Mouse (Mus musculus) ovary, postnatal 10 days (tissue): Measurements from ENCODE around the gene Tubgcp5.
"Not testable (repeated sequence)": the region's sequence is repeated elsewhere in the genome, so short reads cannot be mapped to it uniquely, and the experiment has no call there.

Experiments
- DNase-seq: peaks from one replicate; pipeline ENCODE4 v3.0.0; 2022; ENCODE audit warnings: low spot score

Tubgcp5 gene

GRCm38 (mm10) chr7:55793952-55794603, at the start of gene Tubgcp5:
Tubgcp5 (plus strand) TSS chr7:55794154.
- DNase-seq = peak; percentile 89

GRCm38 (mm10) chr7:55744566-55745220, 49.3 kb upstream of the Tubgcp5 start:
- DNase-seq = no peak

DNA sequence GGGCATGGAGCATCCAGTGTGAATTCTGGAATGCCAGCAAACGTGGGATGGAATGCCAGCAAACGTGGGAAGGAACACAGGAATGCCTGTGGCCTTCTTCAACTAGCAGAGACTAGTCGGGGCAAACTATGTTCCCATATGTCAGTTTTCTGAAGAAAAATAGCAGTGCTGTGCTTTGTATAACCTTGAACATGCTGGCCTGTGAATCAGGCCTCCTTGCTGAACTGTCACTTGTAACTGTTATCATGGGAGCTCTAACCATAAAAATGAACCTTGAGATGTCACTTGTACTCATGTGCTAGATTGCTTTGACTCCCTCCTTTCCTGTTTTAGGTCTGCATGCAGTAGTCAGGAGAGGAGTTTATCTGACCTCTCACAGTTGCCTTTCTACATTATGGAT, 43.1 kb upstream of the Tubgcp5 start:
- DNase-seq = no peak

DNA sequence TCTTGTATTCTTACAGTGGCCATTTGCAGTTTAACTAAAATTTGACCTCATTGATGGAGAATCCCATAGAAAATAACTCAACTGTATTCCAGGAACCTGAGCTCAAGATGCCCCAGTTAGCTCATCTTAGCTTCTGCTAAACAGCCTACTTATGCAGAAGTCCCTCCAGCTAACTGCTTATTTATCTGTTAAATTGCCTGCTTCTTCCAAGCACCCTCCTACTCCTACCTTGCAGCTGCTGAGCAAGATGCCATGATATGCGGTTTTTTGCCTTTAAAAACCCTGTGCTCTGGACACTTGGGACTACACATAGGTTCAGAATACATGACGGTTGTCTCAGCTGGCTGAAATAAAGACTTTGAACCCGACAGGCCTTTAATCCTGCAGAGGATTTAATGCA, 34.6 kb upstream of the Tubgcp5 start:
- DNase-seq = no peak

DNA sequence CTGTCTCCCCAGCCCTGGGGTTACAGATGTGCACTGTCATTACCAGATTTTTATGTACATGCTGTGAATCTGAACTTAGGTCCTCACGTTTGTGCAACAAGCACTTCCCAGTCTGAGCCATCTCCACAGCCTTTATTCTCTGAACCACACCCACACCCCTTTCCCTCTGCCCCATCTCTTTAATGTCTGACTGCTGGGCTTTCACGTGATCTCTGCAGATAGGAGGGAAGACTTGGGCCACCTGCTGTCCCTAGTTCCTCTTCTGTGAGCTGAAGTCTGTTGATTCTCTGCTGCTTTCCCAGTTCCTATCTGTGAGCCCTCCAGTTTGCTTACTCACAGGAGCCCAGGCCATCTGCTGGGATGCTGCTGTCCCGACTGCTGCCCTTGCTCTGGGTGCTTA, 26.0 kb upstream of the Tubgcp5 start, which contains the start of gene Siglech:
TSS of gene Siglech (plus strand) at position 253 of the 400 bp plus-strand sequence.
- no peak for DNase-seq

GRCm38 (mm10) chr7:55780011-55780410, 13.9 kb upstream of the Tubgcp5 start:
- DNase-seq = no peak

- no peak for DNase-seq
Measured at GRCm38 (mm10) chr7:55782493-55782892, 11.5 kb upstream of the Tubgcp5 start.

- DNase-seq = no peak
Measured at GRCm38 (mm10) chr7:55784580-55784979, 9.4 kb upstream of the Tubgcp5 start.

DNA sequence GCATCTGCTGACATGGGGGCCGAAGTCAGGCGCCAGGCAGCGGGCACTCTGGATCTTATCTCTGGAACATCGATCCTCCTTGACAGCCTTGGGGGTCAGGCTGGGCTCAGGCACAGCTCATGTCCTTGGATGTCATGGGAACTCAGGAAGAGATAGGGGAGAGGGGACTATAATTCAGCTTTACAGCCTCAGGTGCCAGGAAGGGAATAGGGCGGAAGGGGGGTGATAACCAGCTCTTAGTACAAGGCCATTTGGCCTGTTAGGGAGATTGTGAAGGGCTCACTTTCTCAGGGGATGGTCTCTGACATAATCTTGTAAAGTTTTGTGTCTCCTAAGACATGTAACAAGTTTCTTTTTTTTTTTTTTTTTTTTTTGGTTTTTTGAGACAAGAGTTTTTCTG, 3.4 kb upstream of the Tubgcp5 start:
- DNase-seq = not testable (repeated sequence)

DNA sequence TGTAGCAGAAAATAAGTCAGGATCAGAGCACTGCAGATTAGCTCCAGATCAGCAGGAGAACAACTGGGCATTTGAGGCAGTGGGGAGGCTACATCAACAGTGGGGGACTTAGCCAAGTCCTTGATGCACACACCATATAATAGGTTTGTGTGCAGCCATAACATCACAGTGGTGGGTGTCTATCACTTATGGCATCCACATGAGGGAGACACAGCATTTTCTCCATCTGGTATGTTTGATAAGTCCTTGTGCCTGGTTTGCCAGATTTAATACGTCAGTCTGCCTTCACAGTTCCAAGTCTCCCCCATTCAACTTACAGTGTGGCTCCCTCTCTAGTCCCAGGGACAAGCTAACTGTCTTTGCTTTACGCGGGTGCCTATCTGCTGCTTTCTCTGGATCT, 1.7 kb upstream of the Tubgcp5 start:
- DNase-seq = no peak

GRCm38 (mm10) chr7:55793236-55793951, 560 bp upstream of the Tubgcp5 start:
- no peak for DNase-seq

GRCm38 (mm10) chr7:55799981-55800380, 6.0 kb downstream of the Tubgcp5 start:
- no peak for DNase-seq

DNA sequence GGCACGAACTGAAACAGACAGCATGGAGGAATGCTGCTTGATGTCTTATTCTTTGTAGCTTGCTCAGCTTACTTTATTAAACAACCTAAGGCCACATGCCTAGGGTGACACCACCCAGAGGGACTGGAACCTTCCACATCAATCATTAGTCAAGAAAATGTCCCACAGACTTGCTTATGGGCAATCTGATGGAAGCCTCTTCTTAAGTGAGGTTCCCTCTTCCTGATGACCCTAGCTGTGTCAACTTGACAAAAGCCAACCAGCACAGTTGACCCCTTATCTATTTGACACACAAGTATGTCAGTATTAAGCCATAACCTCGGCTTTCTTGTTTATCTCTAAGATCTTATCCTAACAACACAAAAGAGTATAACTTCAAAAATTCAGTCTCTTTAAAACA, 16.0 kb downstream of the Tubgcp5 start:
- DNase-seq = no peak

DNA sequence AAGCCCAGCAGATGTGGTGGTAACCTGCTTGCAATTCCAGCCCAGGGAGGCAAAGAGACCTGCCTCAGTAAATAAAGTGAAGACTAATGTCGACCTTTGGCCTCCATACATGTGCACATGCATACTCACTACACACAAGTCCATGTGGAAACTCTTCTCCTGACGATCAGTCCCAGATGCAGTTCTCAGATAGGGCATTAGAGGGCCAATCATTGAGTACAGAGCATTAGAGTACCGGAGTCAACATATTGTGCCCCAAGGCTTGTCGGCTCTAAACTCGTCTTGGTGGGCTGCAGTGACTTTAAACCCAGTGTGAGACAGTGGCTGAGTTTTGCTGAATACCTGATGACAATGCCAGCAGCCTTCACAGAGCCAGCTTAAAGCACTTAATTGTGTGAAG, 30.5 kb downstream of the Tubgcp5 start:
- DNase-seq = no peak

GRCm38 (mm10) chr7:55827551-55827950, 33.6 kb downstream of the Tubgcp5 start:
- DNase-seq = no peak

DNA sequence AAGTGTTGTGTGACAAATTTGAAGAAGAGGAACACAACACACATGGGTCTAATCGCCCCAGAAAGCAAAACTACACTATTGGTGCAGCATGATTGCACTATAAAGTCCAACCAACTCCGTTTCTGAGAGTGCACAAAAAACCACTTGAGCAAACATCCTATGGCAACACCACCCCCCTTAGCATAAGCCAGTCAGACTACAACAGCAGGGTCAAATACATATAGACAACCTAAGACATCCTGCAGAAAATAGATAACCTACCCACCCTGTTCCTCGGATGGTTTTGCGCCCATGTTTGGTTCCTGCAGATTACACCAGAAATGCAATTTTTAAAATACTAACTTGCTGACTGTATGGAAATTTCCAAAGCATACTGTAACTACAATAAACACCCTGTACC, 42.9 kb downstream of the Tubgcp5 start:
- no peak for DNase-seq

DNA sequence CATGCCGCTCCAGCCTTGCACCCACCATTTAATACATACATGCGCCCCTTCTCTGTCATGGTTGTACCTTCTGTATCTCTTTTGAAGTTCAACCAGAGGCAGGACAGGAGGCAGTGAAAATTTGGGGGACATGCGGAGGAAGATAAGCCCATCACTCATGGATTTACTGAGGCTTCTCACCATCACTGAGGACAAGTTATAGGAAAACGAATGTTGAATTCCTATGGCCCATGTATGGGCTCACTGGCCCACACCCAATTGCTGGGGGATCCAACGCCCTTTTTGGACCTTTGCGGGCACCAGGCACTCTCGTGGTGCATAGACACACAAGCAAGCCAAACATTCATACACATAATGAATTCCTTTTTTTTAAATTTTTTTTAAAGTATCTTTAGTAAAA, 47.5 kb downstream of the Tubgcp5 start, which contains the start of gene Cyfip1:
TSS of gene Cyfip1 (plus strand) at position 301 of the 400 bp plus-strand sequence.
- no peak for DNase-seq

DNA sequence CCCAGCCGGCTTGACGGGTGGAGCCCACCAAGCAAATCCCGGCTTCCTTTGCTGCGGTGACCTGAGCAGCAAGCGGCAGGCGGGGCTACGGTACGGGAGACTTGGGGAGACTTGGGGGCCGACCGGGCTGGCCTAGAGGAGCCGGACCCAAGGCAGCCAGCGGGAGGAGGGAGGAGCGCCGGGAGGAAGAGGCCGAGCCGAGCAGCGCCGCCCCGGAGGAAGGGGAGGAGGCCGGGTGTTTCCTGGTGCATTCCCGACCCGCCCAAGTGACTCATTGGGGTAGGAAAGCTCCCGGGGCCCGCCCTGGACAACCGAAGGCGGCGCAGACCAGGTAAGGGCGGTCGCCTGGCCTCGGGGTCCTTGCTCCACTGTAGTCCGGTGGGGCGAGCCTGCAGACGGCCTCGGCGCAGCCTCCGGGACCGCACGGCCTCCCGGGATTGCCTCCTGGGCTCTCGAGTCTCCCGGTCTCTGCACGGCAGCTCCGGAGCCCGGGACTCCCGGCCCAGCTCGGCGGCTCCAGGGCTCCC, 48.1 kb downstream of the Tubgcp5 start:
- peak; percentile 84 for DNase-seq

DNA sequence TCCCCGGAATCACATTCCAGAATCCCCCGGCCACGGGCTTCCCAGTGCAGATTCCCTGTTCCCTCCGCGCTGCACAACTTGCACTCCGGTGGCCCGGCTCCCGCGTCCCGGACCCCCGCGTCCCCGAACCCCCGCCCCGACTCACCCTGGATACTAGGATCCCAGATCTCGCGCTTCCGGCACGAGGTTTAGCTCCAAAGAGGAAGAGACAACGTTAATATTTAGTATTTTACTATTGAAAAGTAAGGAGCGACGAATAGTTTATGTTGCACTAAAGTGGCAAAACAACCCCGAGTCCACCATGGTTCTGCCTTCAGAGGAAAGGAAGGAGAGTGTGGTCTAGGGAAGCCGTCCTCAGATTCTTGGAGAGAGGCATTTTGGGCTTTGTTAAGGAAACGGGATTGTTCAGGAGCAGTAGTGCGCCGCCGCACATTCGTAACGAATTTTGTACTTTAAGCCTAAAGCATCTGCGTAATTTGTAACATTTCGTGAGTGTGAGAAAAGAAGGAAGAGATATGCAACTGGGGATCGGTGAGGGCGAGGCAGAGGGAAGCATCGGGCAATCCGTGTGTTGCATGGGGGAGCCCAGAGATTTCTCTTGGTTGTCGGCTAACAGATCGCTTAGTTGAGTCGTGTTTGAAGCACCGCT, 48.7 kb downstream of the Tubgcp5 start:
- DNase-seq = no peak

DNA sequence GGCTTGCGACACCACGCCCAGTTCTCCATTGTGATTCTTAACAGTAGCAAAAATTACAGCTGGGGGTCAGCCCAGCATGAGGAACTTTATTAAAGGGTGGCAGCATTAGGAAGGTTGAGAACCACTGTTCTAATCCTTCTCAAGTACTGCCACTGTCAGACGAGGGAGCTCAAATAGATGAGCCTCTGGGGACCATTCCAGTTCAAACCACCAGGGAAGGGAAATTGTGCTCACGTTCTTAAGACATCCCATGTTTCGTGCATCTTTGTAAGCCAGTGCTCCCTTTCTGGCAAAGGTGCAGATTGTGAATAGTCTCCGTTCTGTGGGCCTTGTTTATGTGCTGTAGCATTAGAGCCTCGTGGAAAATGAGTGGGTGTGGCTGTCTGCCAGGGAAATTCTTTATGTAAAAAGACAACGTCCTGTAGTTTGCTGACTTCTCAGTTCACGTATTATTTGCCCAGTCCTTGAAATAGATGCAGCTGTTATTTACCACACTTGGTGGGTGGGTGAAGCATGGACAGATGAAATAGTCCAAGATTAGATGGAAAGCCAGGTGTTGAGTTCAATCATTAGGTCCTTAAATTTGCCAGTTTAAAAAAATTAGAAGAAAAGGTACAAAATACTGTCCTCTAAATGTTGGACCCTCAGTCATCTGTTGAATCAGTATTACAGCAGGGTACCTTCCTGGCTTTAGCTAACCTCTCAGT, 52.8 kb downstream of the Tubgcp5 start:
- DNase-seq = no peak

DNA sequence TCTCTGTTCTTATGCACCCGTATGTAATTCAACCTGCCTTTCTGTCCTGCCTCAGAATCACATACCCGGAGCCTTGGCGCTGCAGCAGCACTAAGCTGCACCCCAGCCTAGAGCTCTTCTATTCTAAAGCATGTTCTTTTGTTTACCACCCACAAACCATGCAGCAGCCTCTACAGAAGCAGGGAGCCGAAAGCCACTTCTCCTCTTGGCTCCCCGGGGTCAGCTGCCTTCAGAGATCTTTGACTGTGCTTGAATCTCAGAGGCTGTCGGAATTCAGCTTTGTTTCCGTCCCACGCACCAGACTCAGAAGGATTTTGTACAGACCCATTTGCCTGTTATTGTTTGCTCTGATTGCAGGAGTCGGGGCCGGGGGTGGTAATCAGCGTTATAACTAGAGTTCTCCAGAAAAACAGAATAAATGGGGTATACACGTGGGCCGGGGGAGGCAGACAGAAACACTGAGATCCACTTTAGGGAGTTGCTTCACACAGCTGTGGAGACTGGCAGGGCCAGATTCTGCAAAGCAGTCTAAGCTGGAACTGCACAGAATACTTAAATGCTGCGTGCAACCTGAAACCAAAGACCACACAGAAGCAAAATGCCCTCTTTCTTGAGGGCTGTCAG, 56.1 kb downstream of the Tubgcp5 start:
- DNase-seq = no peak
